Mouse (Mus musculus): ENCODE measurements at regions not wholly inside any gene's neighbourhood (a gene's known extent, or its start where the extent isn't known, plus 50 kb on each side); places are given as distances from the start of the nearest gene placed in this dataset.

DNA sequence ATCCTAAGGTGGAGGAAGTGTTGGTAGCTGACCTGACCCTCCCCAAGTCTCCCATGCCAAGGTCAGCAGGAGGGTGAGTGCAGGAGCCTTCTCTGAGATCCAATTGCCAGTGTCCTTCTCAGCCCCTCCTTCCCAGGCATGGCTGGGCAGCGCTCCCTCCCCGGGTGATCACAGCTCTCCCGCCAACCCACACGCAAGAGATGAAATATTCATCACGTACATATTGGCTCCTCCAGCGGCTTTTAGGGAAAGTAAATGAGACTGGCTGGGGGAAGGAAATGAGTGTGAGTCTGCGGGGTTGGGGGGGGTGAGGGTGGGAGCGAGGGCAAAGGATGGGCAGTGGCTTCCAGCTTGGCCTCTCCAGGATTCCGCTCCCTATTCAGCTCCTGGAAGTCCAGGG lies 113.0 kb upstream of the Lhx1 start:
- peak; percentile 57; the same call in 1 of the 2 replicates for ATAC-seq (ENCODE audit: low TSS enrichment)

DNA sequence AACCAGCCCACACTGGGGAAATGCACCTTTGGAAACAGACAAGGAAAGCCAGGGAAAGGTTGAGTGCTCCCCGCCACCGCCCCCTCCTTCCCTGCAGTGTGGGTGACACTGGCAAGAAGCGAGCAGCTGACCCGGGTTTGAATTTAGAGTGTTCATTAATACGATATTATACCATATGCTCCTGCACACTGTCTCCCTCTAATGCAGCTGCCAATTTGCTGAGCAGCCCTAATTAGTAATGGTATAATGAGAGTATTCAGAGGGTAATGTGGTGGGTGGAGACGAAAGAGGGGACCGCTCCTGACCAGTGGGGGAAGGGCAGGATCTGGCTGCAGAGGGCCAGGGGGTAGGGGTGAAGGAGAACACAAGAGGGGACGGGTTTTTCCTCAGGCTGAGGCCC lies 111.9 kb upstream of the Lhx1 start:
- no peak for ATAC-seq (ENCODE audit: low TSS enrichment)

DNA sequence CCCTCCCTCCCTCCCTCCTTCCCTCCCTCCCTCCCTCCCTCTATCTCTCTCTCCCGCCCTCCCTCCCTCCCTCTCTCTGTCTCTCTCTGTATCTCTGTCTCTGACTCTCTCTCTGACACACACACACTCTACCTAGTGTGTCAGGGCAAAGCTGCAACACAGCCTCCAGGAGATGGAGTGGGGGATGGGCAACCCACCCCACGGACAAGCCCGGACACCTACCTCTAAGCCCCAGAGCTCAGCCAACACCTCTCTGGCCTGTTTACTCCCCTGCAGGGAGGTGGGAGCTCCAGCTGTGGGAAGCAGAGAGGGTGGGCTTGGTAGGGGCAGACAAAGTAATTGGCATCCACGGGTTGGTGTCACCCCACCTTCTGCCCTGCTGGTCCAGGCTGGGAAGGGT lies 109.7 kb upstream of the Lhx1 start:
- ATAC-seq (ENCODE audit: low TSS enrichment): no peak

DNA sequence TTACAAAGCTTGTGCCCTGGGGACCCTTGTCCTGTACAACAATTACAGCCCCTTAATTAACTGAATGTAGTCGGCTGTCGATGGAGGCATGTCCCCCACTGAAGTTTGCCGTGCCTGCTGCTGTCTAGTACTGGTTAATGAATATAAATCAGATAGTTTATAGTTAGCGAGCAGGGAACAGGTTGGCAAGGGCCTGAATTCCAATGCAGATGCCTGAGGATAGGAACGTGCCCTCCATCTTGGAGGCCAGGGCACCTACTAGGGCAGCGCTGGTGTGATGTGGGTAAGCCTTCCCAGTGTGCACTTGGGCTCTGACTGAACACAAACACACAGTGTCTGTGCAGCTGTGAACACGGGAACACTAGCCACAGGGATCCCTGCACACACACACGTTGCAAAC lies 108.0 kb upstream of the Lhx1 start:
- ATAC-seq (ENCODE audit: low TSS enrichment): no peak

DNA sequence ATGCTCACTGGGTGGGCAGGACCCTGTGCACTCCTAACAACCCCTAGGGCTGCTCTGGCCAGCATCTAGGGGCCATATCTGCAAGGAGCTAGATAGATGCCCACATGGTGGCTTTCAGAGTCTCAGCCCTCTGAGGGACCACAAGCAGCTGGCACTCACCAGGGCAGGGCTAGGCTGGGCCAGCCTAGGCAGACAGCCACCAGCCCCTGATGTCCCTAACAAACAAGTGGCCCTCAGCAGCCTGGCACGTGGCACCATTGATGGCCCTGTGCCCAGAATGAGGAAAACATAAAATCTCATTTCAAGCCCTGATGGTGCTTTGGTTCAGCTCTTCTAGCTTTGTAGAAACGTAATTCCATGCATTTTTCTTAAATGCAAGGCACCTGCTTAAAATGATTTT lies 102.8 kb upstream of the Lhx1 start:
- ATAC-seq (ENCODE audit: low TSS enrichment): no peak

DNA sequence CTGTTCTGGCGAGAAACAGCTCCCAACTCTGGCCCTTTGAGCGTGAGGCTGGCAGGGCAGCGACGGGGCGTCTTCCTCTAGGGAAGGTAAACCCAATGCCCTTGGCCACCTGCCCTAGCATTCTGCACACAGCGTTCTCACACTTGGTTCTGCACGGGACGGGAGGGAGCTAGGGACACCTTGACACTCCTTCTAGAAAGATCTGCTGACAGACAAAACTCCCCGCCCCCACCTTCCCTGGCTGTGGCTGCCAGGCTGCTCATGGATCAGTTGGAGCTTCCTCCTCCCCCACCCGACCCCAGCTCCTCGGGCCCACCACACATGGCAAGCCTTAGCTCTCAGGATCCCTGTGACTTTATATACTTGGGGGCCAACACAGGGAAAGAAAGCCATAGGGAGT lies 102.3 kb upstream of the Lhx1 start:
- no peak for ATAC-seq (ENCODE audit: low TSS enrichment)

DNA sequence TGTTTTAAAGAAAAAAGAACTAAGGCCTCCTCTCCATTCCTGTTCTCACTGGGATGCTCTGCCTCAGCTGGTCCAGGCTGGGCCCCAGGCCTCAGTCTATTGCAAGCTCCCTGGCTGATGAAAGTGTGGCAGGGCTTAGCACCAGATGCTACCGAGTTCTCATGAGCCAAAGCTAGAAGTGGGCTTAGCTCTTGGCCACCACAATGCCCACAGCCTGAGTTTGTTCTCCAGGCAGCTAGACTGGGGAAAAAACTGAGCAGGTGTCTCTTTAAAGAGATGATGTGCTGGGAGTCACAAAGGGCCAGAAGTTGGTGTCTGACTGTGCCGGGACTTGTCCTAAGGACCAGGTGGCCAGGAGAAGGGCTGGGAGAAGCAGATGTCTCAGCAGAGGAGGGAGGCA lies 101.9 kb upstream of the Lhx1 start:
- ATAC-seq (ENCODE audit: low TSS enrichment): no peak

DNA sequence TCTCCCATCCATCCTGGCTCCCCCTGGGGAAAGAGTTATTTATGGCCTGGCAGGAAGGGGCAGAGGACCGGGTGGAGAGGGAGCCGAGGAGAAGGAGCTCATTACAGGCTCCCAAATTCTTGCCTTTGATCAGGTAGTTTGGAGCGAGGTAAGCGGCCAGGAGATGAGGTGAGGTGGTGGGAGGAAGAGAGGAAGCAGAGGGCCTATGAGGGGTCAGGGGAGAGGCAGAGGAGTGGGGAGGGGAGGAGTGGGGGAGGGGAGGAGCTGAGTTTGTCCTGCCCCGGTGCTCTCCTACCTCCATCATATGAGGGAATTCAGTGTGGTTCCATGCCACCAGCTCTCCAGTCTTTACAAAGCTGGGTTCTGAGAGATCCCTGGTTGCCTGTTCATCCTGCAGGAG lies 98.8 kb upstream of the Lhx1 start:
- ATAC-seq (ENCODE audit: low TSS enrichment): no peak

DNA sequence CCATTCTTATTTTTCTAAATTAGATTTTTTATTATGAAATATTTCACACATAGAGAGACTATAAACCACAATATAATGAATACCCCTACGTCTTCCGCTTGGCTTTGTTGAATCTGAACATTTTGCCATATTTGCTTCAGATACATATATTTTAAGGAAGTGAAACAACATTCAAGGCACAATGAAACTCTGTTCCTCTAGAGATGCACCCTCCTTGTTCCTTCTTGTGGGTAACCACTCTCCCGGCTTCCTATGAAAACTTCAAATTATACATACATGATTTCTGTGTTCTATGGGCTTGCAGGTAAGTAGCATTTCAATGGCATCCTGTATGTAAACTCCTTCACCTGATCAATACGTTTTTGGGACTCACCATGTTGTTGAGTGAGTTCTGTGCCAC lies 94.4 kb upstream of the Lhx1 start:
- no peak for ATAC-seq (ENCODE audit: low TSS enrichment)

DNA sequence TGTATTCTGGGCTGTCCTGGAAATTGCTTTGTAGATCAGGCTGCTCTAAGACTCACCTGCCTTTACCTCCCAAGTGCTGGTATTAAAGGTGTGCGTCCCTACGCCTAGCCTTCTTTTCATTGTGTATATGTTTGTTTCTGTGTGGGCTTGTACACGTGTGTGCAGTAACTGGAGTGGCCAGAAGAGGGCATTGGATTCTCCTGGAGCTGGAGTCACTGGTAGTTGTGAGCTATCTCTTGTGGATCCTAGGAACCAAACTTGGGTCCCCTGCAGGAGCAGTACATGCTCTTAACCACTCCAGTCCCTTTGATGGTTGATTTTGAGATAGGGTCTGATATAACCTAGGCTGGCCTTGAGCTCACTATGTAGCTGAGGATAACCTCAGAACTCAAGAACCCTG lies 93.2 kb upstream of the Lhx1 start:
- no peak for ATAC-seq (ENCODE audit: low TSS enrichment)

DNA sequence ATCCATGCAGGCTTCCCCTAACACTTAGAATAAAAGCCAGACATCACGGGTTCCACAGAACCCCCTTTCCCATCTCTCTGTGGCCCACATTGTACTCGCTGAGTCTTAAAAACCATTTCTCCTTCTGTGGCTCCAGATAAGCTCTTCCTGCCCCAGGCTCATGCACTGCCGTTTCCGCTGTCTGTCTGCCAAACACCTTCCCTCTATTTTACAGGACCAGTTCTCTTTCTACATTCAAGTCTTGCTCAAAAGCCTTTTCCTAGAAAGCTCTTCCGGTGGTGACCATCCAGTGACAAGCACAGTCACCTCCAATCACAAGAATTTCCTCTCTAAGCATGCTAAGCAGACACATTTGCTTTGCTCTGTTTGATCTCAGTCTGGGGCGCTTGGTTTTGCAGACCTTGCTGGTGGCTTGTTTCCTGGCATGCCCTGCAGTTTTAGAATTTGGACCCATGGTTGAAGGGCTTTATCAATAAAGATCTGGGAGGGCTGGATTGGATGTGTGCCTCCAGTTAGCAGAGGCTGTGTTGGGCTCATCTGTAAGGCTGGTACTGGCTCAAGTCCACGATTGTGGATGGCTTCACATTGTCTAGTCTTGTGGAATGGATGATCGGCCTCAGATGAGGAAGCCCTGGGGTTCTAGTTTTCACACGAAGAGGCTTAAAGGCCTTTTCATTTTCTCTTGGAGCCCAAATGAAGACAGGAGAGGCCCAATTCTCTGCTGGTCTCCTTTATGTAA lies 87.8 kb upstream of the Lhx1 start:
- ATAC-seq (ENCODE audit: low TSS enrichment): no peak

DNA sequence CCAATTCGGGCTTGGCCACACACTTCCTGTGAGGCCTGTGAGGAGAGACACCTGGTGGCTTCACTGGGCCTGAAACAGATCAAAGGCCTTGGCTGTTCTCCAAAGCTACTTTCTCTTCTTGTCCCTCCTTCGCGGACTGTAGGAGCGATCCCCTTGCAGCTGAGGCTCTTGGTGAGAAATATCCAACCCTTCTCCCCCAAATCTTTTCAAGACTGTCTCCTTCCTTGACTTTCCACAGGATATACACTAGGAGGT lies 86.2 kb upstream of the Lhx1 start:
- no peak for ATAC-seq (ENCODE audit: low TSS enrichment)

DNA sequence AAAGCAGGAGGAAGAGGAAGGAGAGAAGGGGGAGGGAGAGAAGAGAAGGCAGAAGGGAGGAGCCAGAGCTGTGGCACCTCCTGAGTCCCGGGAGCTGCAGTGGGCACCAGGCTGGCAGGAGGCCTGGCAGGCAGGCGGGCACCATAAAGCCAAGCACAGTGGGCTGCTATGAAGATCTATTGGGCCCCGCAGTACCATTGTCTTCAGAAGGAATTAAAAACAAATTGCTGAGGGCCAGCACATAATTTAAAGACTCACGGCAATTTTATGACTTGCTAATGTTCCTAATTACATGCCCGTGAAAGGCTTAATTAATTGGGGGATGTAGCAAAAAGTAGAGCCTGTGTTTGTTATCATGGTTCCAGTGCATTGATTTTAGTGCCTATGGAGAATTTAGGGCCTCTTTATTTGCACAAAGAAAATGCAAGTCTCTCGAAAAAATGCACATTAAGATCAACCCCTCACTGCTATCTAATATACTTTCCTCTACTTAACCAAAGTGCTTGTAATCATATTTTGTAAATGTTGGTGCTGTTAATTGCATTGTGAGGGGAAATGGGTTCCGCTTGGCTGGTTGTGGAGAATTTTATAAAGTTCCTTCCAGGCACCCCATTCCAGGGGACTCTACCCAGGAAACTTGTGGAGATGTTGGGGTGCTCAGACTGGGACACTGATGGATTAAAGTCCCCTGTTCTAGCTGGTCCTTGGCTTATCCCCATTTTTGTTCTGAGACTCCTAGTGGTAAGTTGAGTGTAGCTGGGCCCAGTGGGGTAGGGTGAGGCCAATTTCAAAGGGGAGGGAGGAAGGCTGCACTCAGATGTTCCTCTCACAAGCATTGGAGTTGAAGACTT lies 85.7 kb upstream of the Lhx1 start:
- no peak for ATAC-seq (ENCODE audit: low TSS enrichment)

DNA sequence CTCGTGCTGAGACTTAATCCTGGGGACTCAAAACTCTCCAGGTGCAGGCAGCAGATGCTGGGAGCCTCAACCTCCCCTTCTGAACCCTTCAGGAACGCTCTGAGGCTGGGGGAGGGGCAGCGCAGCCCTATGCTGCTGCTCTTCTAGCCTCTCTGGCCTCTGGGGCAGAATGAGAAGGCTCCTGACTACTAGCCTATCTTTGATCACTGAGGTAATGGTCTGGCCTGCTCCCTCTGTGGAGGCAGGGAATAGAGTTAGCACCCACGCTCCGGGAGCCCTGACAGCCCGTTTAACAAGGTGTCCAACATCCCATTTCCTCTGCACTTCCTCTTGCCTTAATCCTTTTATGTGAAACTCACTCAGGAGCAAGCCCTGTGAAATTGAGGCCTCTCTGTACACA lies 79.4 kb upstream of the Lhx1 start:
- ATAC-seq (ENCODE audit: low TSS enrichment): no peak

DNA sequence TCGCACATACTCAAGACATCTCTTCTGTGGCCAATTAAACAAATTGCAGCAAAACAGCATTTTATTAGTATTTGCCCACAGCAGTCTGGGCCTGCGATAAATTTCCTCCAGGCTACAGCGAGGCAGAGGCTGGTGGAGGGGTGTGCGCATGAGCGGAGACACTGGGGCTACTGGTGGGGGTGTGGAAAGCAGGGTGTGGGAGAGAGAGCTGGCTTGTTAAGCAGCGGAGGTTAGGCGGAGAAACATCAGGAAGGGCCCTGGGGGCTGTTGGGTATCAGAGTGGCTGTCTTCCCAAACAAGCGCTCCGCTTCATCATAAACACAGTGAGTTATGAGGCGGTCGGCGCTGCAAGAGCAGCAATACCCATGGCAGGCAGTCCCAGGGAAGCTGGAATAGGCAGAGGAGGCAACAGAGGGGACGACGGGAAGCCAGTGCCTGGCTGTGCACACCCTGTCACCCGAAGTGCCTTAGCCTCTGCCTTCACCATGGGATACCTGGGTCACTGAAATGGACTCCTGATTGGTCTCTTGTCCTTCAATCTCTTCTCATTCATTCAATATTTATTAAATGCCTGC lies 74.0 kb upstream of the Lhx1 start:
- ATAC-seq (ENCODE audit: low TSS enrichment): no peak

DNA sequence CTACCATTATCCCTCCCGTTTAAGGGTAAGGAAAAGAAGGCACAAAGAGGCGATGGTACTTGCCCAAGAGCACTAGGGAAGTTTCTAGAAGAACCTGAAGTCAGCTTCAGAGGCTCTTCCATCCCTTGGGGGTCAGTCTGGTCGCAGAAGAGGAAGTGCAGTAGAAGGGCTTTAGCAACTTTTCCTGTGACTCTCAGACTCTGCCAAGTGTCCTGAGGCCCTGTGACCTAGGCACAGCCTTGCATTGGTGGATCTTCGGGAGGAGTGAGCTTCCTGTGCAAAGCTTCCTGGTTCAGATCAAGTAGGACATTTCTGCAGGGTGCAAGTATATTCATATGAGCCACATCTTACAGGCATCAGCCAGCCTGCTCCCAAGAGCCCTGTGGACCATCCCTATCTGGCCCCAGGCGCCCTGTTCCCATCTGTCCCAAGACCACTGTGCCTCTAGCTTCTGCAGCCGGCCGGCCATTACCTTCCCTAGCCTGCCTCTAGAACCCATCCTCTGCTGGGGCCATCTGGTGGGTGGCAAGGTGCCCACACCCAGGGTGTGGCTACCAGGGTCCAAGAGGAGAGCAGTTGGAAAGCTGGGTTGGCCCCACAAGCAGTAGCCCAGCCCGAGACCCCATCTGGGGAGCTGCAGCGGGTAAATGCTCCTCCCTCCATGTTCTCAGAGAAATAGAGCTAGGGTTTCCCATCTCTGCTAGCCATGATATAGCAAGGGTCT lies 72.4 kb upstream of the Lhx1 start:
- no peak for ATAC-seq (ENCODE audit: low TSS enrichment)

DNA sequence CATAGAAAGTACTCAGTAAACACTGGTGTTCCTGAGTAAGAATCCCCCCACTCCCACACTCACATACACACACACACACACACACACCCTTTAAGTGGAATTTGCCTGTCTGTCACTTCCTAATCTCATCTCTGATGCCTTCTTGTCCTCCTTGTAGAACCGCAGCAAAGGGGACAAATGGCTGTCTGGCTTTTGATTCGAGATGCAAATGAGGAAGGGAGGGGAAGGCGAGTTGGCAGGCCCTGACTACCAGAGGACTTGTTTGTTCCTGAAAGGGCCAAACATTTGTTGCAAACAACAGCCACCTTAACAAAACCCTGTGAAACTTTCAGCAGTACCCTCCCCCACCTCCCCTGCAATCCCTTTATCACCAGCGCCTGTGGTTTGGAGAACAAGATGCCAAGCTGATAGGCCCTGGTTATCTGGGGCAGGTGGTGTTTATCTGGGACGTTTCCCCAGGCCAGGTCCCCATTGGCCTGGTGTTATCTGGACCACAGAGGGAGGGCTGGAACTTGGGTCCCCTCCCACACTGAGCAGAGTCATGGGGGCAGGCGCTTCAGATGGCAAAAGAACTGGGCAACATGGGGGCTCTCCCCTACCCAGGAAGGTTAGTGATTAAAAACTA lies 67.5 kb upstream of the Lhx1 start:
- no peak for ATAC-seq (ENCODE audit: low TSS enrichment)

DNA sequence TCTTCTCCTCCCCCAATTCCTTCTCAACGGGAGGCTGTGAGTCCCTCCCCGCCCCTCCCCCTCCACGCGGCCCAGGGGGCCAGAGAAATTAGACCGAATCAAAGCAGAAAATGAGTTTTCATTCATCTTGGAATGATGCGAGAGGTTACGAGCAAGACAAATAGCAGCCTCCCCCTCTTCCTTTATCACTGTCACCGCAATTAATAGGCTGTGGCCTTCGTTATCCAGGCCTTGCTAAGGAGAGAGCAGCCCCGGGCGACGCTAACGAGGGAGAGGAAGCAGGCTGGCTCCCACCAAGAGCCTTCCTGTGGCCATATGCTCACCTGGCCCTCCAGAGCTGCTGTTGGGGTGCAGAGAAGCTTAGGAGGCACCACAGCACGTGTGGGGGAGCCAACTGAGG lies 61.8 kb upstream of the Lhx1 start:
- no peak for ATAC-seq (ENCODE audit: low TSS enrichment)

DNA sequence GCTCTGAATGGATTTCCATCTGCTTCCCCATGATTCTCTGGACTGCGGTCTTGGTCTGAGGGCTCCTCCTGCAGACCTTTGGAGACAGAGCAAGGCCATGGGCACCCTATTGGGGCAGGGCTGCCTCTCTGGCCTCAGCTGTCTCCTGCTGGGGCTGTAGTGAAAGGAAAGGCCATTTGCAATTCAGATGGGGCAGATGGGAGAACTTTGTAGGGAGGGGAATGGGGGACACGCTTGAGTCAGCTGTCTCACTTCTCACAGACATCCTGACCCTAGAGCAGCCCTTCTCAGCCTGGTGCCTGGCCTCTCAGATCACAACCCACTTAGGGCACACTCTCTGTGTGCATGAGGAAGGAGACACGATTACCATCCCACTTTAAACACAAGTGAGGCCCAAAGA lies 60.3 kb upstream of the Lhx1 start:
- ATAC-seq (ENCODE audit: low TSS enrichment): no peak

DNA sequence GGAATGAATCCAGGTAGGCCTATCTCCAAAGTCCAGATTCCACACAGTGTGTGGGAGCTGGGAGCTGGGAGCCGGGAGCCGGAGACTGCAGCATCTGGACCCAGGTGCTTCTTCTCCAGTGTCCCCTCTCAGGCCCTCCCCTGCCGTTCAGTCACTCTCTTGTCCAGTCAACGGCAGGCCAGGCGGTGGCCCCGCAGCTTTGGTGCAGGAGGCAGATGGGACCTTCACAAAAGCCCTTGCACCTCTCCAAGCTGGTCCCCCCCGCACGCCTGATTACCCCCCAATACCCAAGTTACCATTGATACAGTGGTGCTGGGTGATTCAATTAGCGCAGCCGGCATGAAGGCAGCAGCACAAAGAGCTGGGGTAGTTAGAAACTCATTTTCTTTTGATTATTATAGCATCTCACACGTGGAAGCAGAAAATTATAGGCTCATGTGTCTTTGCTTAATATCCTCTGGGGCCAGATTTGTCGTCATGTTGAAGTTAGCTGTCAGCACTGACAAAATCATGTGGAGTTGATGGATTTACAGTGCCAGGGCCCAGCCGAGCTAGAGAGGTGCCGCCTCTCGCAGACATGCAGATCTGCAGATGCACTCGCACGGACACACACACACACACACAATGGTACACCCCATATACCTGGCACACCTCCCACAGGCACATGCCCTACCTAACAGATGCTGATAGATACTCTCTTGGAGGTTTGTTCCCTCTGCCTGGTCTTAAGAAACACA lies 53.6 kb upstream of the Lhx1 start:
- no peak for ATAC-seq (ENCODE audit: low TSS enrichment)

Data from frontal cortex, adult (tissue).